In the genomic region with DNA sequence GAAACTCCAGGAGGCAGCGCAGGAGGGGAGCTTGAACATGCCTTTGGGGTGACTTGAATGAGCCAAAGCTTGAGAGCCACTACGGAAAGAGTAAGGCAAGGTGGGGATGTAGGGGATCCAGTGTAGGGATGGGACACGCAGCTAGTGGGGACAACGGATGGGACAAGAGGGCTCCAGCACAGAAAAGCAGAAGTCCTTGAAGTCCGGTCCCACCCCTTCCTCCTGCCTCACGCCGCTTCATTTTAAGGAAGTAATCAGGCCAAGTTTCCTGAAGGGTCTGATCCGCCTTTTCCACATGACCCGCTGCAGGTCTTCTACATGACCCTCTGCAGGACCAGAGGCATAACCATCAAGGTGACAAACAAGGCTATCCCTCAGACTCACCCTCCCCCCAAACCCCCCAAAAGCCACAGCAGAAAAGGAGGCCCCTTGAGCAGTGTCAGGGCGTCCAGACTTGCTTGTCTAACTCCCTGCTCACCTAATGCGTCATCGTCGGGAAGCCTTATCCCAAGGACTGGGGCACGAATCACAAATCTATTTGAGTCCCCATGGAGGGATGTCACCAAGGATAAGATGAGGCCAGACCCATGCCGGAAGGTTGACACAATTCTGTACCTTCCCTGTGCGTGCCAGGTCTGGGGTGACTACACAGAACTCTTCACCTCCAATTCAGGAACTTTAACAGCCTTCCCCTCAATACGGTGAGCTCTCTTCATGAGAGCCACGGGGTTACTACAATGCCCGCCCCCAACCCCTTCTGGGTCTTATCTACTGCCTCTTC, we compare ENCODE assay signal across 11 mouse cellular contexts. TPM values are rescaled to one million over a fixed set of nuclear protein-coding genes. Genes with fewer than 3 reads are reported as not detected.
DNase-seq lines count a peak whose midpoint lies in the region; ATAC-seq lines count a peak whose summit lies in the region.
"Had no signal": no experiment of that assay in that cellular context is flagged by ENCODE, and none has a peak within 500 bp of the region (broad histone marks: within the 10 kb centered on the region; RNA-seq: fewer than 3 reads in every experiment).

No protein-coding gene starts in this region.

- DNase-seq in heart, postnatal 10 days = no peak
- DNase-seq in midbrain, embryonic 10.5 days (ENCODE audit: low spot score) = no peak
- DNase-seq in midbrain, embryonic 14.5 days = no peak
- DNase-seq in liver, embryonic 11.5 days (ENCODE audit: low spot score) = no peak
- no peak for DNase-seq in adrenal gland, adult 8-10 months
- no peak for DNase-seq in cerebellum, postnatal 14 days

- peaks cover 10% of the 10 kb centered on the region for H3K36me3 ChIP-seq in heart, embryonic 12.5 days
- H3K36me3 ChIP-seq in midbrain, embryonic 10.5 days = peaks cover 26% of the 10 kb centered on the region
- H3K36me3 ChIP-seq in midbrain, embryonic 14.5 days (ENCODE audit: control insufficient read depth, insufficient read depth, low read length) = peaks cover 10% of the 10 kb centered on the region; the same call in 1 of the 2 replicates
- peaks cover 4% of the 10 kb centered on the region for H3K36me3 ChIP-seq in liver, embryonic 11.5 days (ENCODE audit: control insufficient read depth, insufficient read depth, low read length)
- peaks cover 12% of the 10 kb centered on the region for H3K36me3 ChIP-seq in stomach, embryonic 14.5 days (ENCODE audit: control insufficient read depth, insufficient read depth, low read length)

- H3K4me2 ChIP-seq in heart, embryonic 12.5 days = 0 out of 2 replicates have a peak overlapping the region, but pooled peaks have one; percentile 18
- H3K4me2 ChIP-seq in midbrain, embryonic 14.5 days (ENCODE audit: low read length) = no peak overlapping the region
- peak overlapping the region; percentile 47 for H3K4me2 ChIP-seq in liver, embryonic 11.5 days
- no peak overlapping the region for H3K4me2 ChIP-seq in stomach, embryonic 14.5 days (replicated peaks; ENCODE audit: low read depth, low read length)
- H3K4me2 ChIP-seq: forebrain, embryonic 15.5 days had no signal

- peak overlapping the region; percentile 9; the same call in 1 of the 2 replicates for H3K27ac ChIP-seq in heart, embryonic 12.5 days (ENCODE audit: poor library complexity, severe bottlenecking)
- peak overlapping the region; percentile 88 for H3K27ac ChIP-seq in midbrain, embryonic 10.5 days (replicated peaks)
- H3K27ac ChIP-seq in midbrain, embryonic 14.5 days (replicated peaks; ENCODE audit: low read depth, low read length) = no peak overlapping the region
- H3K27ac ChIP-seq in liver, embryonic 11.5 days (ENCODE audit: low read depth, low read length) = peak overlapping the region; percentile 59; the same call in 1 of the 2 replicates
- H3K27ac ChIP-seq in stomach, embryonic 14.5 days (ENCODE audit: low read length) = peak overlapping the region; percentile 83; the same call in 1 of the 2 replicates
- H3K27ac ChIP-seq: forebrain, embryonic 15.5 days had no signal

- no peaks in the 10 kb centered on the region for H3K27me3 ChIP-seq in heart, embryonic 12.5 days (replicated peaks)
- no peaks in the 10 kb centered on the region for H3K27me3 ChIP-seq in midbrain, embryonic 10.5 days (ENCODE audit: low read depth, poor library complexity, severe bottlenecking)
- H3K27me3 ChIP-seq in midbrain, embryonic 14.5 days (ENCODE audit: control insufficient read depth, insufficient read depth, low read length) = no peaks in the 10 kb centered on the region
- H3K27me3 ChIP-seq in liver, embryonic 11.5 days (replicated peaks; ENCODE audit: control insufficient read depth, insufficient read depth, low read length) = no peaks in the 10 kb centered on the region
- H3K27me3 ChIP-seq in stomach, embryonic 14.5 days (ENCODE audit: control insufficient read depth, insufficient read depth, low read length) = no peaks in the 10 kb centered on the region
- H3K27me3 ChIP-seq: forebrain, embryonic 15.5 days had no signal

- no peak for ATAC-seq in heart, embryonic 12.5 days (ENCODE audit: insufficient number of reproducible peaks, low FRiP score)
- no peak for ATAC-seq in midbrain, embryonic 14.5 days (ENCODE audit: low FRiP score, low TSS enrichment)
- ATAC-seq in liver, embryonic 11.5 days (replicated peaks; ENCODE audit: low FRiP score) = no peak
- no peak for ATAC-seq in stomach, embryonic 14.5 days (ENCODE audit: insufficient number of reproducible peaks, insufficient read depth, low FRiP score, low read depth)
- ATAC-seq: CD4-positive, CD25-positive, alpha-beta regulatory T cell, adult 4 months; forebrain, embryonic 15.5 days; midbrain, embryonic 16.5 days had no signal

- intact Hi-C loops in heart, postnatal 10 days (cut with DNase I) = no loop called here

- no peak overlapping the region for H3K4me3 ChIP-seq in heart, embryonic 12.5 days
- no peak overlapping the region for H3K4me3 ChIP-seq in midbrain, embryonic 10.5 days
- no peak overlapping the region for H3K4me3 ChIP-seq in midbrain, embryonic 14.5 days (replicated peaks; ENCODE audit: low read depth, low read length)
- no peak overlapping the region for H3K4me3 ChIP-seq in liver, embryonic 11.5 days (ENCODE audit: low read depth, low read length)
- no peak overlapping the region for H3K4me3 ChIP-seq in stomach, embryonic 14.5 days (ENCODE audit: low read depth, low read length)
- H3K4me3 ChIP-seq: forebrain, embryonic 15.5 days had no signal

- no peaks in the 10 kb centered on the region for H3K9me3 ChIP-seq in heart, embryonic 12.5 days (replicated peaks)
- H3K9me3 ChIP-seq in midbrain, embryonic 10.5 days (replicated peaks) = no peaks in the 10 kb centered on the region
- no peaks in the 10 kb centered on the region for H3K9me3 ChIP-seq in midbrain, embryonic 14.5 days (ENCODE audit: control insufficient read depth, low read length)
- H3K9me3 ChIP-seq in liver, embryonic 11.5 days (ENCODE audit: control insufficient read depth, low read length) = no peaks in the 10 kb centered on the region
- no peaks in the 10 kb centered on the region for H3K9me3 ChIP-seq in stomach, embryonic 14.5 days (ENCODE audit: control insufficient read depth, low read depth, low read length)
- H3K9me3 ChIP-seq: forebrain, embryonic 15.5 days had no signal

- peaks cover 66% of the 10 kb centered on the region for H3K4me1 ChIP-seq in heart, embryonic 12.5 days (replicated peaks)
- H3K4me1 ChIP-seq in midbrain, embryonic 10.5 days = peaks cover 76% of the 10 kb centered on the region
- H3K4me1 ChIP-seq in midbrain, embryonic 14.5 days (ENCODE audit: control insufficient read depth, insufficient read depth, low read length) = peaks cover 26% of the 10 kb centered on the region
- peaks cover 55% of the 10 kb centered on the region for H3K4me1 ChIP-seq in liver, embryonic 11.5 days (replicated peaks; ENCODE audit: control insufficient read depth, insufficient read depth, low read length)
- peaks cover 54% of the 10 kb centered on the region for H3K4me1 ChIP-seq in stomach, embryonic 14.5 days (ENCODE audit: control insufficient read depth, insufficient read depth, low read length)

- H3K9ac ChIP-seq in heart, embryonic 12.5 days = no peak overlapping the region
- H3K9ac ChIP-seq in midbrain, embryonic 14.5 days (replicated peaks; ENCODE audit: low read length) = no peak overlapping the region
- H3K9ac ChIP-seq in liver, embryonic 11.5 days (ENCODE audit: low read depth, low read length) = peak overlapping the region; percentile 12; the same call in 1 of the 2 replicates
- no peak overlapping the region for H3K9ac ChIP-seq in stomach, embryonic 14.5 days (replicated peaks; ENCODE audit: low read depth, low read length)
- H3K9ac ChIP-seq: forebrain, embryonic 15.5 days had no signal

- WGBS in heart, embryonic 12.5 days = 57% methylated on average over 19 of the region's 19 CpGs
- 83% methylated on average over 19 of the region's 19 CpGs for WGBS in midbrain, embryonic 10.5 days
- WGBS in midbrain, embryonic 14.5 days = 92% methylated on average over 19 of the region's 19 CpGs
- WGBS in liver, embryonic 11.5 days = 38% methylated on average over 19 of the region's 19 CpGs
- WGBS in stomach, embryonic 14.5 days = 74% methylated on average over 19 of the region's 19 CpGs

RNA-seq across cellular contexts. Expression of a gene that starts 14.2 kb away (rescaled TPM):
- polyA plus RNA-seq in heart, embryonic 12.5 days (2016; fragmentation: Nextera tagmentation; extraction: Ambion mirVana) = 40.6 and 54.2 TPM in 2 replicates
- total RNA-seq in heart, postnatal 10 days (2021) = 10 to 100 TPM; 39.4 to 44.2 TPM
- polyA plus RNA-seq in midbrain, embryonic 10.5 days (2016; fragmentation: Nextera tagmentation; extraction: Ambion mirVana) = 150 and 197 TPM in 2 replicates
- polyA plus RNA-seq in midbrain, embryonic 14.5 days (2014; fragmentation: Nextera tagmentation; extraction: Ambion mirVana) = 291 and 381 TPM in 2 replicates
- polyA plus RNA-seq in liver, embryonic 11.5 days (2014; fragmentation: Nextera tagmentation; extraction: Ambion mirVana) = 132 and 155 TPM in 2 replicates
- 340 and 436 TPM in 2 replicates for polyA plus RNA-seq in stomach, embryonic 14.5 days (2014; fragmentation: Nextera tagmentation; extraction: Ambion mirVana)
- total RNA-seq in adrenal gland, adult 8-10 months (2022) = 10 to 100 TPM; 38.1 to 64.0 (median 54.4) TPM

RNA-seq across cellular contexts. Expression of a gene that starts 35.9 kb away (rescaled TPM):
- polyA plus RNA-seq in heart, embryonic 12.5 days (2016; fragmentation: Nextera tagmentation; extraction: Ambion mirVana) = 10.3 and 12.5 TPM in 2 replicates
- total RNA-seq in heart, postnatal 10 days (2021) = 1 to 10 TPM; 4.1 to 5.4 TPM
- polyA plus RNA-seq in midbrain, embryonic 10.5 days (2016; fragmentation: Nextera tagmentation; extraction: Ambion mirVana) = 12.8 and 13.0 TPM in 2 replicates
- 14.0 and 18.1 TPM in 2 replicates for polyA plus RNA-seq in midbrain, embryonic 14.5 days (2014; fragmentation: Nextera tagmentation; extraction: Ambion mirVana)
- 9.1 TPM in 2 replicates for polyA plus RNA-seq in liver, embryonic 11.5 days (2014; fragmentation: Nextera tagmentation; extraction: Ambion mirVana)
- polyA plus RNA-seq in stomach, embryonic 14.5 days (2014; fragmentation: Nextera tagmentation; extraction: Ambion mirVana) = 11.2 and 15.6 TPM in 2 replicates
- 10 to 100 TPM in 3 of 4 experiments, 1 to 10 TPM in 1; 8.4 to 13.8 (median 11.8) TPM for total RNA-seq in adrenal gland, adult 8-10 months (2022)

RNA-seq across cellular contexts. Expression of a gene that starts 47.9 kb away (rescaled TPM):
- 14.6 and 14.8 TPM in 2 replicates for polyA plus RNA-seq in heart, embryonic 12.5 days (2016; fragmentation: Nextera tagmentation; extraction: Ambion mirVana)
- 10 to 100 TPM; 11.4 to 11.5 TPM for total RNA-seq in heart, postnatal 10 days (2021)
- polyA plus RNA-seq in midbrain, embryonic 10.5 days (2016; fragmentation: Nextera tagmentation; extraction: Ambion mirVana) = 15.4 and 16.4 TPM in 2 replicates
- 5.8 and 6.3 TPM in 2 replicates for polyA plus RNA-seq in midbrain, embryonic 14.5 days (2014; fragmentation: Nextera tagmentation; extraction: Ambion mirVana)
- 9.5 and 10.3 TPM in 2 replicates for polyA plus RNA-seq in liver, embryonic 11.5 days (2014; fragmentation: Nextera tagmentation; extraction: Ambion mirVana)
- 10.4 and 11.7 TPM in 2 replicates for polyA plus RNA-seq in stomach, embryonic 14.5 days (2014; fragmentation: Nextera tagmentation; extraction: Ambion mirVana)
- total RNA-seq in adrenal gland, adult 8-10 months (2022) = 10 to 100 TPM; 16.1 to 18.1 (median 17.1) TPM

Comparison
In these comparisons a context has a peak if more than half of its experiments do, and no peak if none do; other contexts are left out.
1. H3K4me2 ChIP-seq: peak in heart, embryonic 12.5 days (single experiment) and liver, embryonic 11.5 days (single experiment); none in midbrain, embryonic 14.5 days (single experiment) and stomach, embryonic 14.5 days (single experiment).